Mouse (Mus musculus): Measurements from ENCODE around the gene Sptssb. TPM values are rescaled to one million over a fixed set of nuclear protein-coding genes. Genes with fewer than 3 reads are reported as not detected.

Sptssb gene
- polyA plus RNA-seq, 1 experiment, result 1.1 TPM

GRCm38 (mm10) chr3:69829532-69829931 lies 30.2 kb downstream of the Sptssb start:
- WGBS, result 82% methylated on average over 8 of the region's 8 CpGs
- Histone ChIP-seq H3K27me3 (ENCODE audit: control insufficient read depth, insufficient read depth, low read length) (no peaks in the 10 kb centered on the region), H3K4me1 (ENCODE audit: control insufficient read depth, insufficient read depth, insufficient read length, low read length) (no peaks in the 10 kb centered on the region), H3K36me3 (ENCODE audit: control insufficient read depth, insufficient read depth, low read length) (no peaks in the 10 kb centered on the region), H3K27ac (ENCODE audit: insufficient read depth, low read depth, low read length) (no peak overlapping the region), H3K4me3 (ENCODE audit: low read depth, low read length) (no peak overlapping the region)
- TF ChIP-seq POLR2A (IDR thresholded peaks at IDR 0.05; ENCODE audit: low read depth, low read length) (no peak), CTCF (IDR thresholded peaks at IDR 0.05; ENCODE audit: extremely low read depth, insufficient read length, insufficient replicate concordance, low read depth, low read length) (no peak)

- Histone ChIP-seq H3K4me3 (ENCODE audit: low read depth, low read length) (no peak overlapping the region), H3K27ac (ENCODE audit: insufficient read depth, low read depth, low read length) (no peak overlapping the region), H3K27me3 (ENCODE audit: control insufficient read depth, insufficient read depth, low read length) (no peaks in the 10 kb centered on the region), H3K36me3 (ENCODE audit: control insufficient read depth, insufficient read depth, low read length) (no peaks in the 10 kb centered on the region), H3K4me1 (ENCODE audit: control insufficient read depth, insufficient read depth, insufficient read length, low read length) (no peaks in the 10 kb centered on the region)
- no peak for TF ChIP-seq CTCF (IDR thresholded peaks at IDR 0.05; ENCODE audit: extremely low read depth, insufficient read length, insufficient replicate concordance, low read depth, low read length)
- TF ChIP-seq POLR2A (IDR thresholded peaks at IDR 0.05; ENCODE audit: low read depth, low read length), result no peak
- 90% methylated on average over 1 of the region's 1 CpGs for WGBS
These were observed 35.2 kb downstream of the Sptssb start for GRCm38 (mm10) chr3:69824536-69824935.

- Histone ChIP-seq H3K27me3 (ENCODE audit: control insufficient read depth, insufficient read depth, low read length) (no peaks in the 10 kb centered on the region), H3K4me3 (ENCODE audit: low read depth, low read length) (no peak overlapping the region), H3K4me1 (ENCODE audit: control insufficient read depth, insufficient read depth, insufficient read length, low read length) (no peaks in the 10 kb centered on the region), H3K36me3 (ENCODE audit: control insufficient read depth, insufficient read depth, low read length) (no peaks in the 10 kb centered on the region), H3K27ac (ENCODE audit: insufficient read depth, low read depth, low read length) (no peak overlapping the region)
- no peak for TF ChIP-seq POLR2A (IDR thresholded peaks at IDR 0.05; ENCODE audit: low read depth, low read length)
- no peak for TF ChIP-seq CTCF (IDR thresholded peaks at IDR 0.05; ENCODE audit: extremely low read depth, insufficient read length, insufficient replicate concordance, low read depth, low read length)
- WGBS, result 87% methylated on average over 7 of the region's 7 CpGs
These were observed 39.1 kb downstream of the Sptssb start for GRCm38 (mm10) chr3:69820614-69821013.

GRCm38 (mm10) chr3:69819851-69820200 lies 39.9 kb downstream of the Sptssb start:
- Histone ChIP-seq H3K27me3 (ENCODE audit: control insufficient read depth, insufficient read depth, low read length) (no peaks in the 10 kb centered on the region), H3K27ac (ENCODE audit: insufficient read depth, low read depth, low read length) (no peak overlapping the region), H3K36me3 (ENCODE audit: control insufficient read depth, insufficient read depth, low read length) (no peaks in the 10 kb centered on the region), H3K4me3 (ENCODE audit: low read depth, low read length) (no peak overlapping the region), H3K4me1 (ENCODE audit: control insufficient read depth, insufficient read depth, insufficient read length, low read length) (no peaks in the 10 kb centered on the region)
- TF ChIP-seq CTCF (IDR thresholded peaks at IDR 0.05; ENCODE audit: extremely low read depth, insufficient read length, insufficient replicate concordance, low read depth, low read length) (no peak), POLR2A (IDR thresholded peaks at IDR 0.05; ENCODE audit: low read depth, low read length) (no peak)
- 50% methylated on average over 3 of the region's 3 CpGs for WGBS

GRCm38 (mm10) chr3:69819146-69819850 lies 40.4 kb downstream of the Sptssb start:
- TF ChIP-seq CTCF (IDR thresholded peaks at IDR 0.05; ENCODE audit: extremely low read depth, insufficient read length, insufficient replicate concordance, low read depth, low read length) (no peak), POLR2A (IDR thresholded peaks at IDR 0.05; ENCODE audit: low read depth, low read length) (no peak)
- 87% methylated on average over 7 of the region's 7 CpGs for WGBS
- no peaks in the 10 kb centered on the region for H3K27me3 ChIP-seq (ENCODE audit: control insufficient read depth, insufficient read depth, low read length)
- H3K4me3 ChIP-seq (ENCODE audit: low read depth, low read length), result no peak overlapping the region
- no peak overlapping the region for H3K27ac ChIP-seq (ENCODE audit: insufficient read depth, low read depth, low read length)
- no peaks in the 10 kb centered on the region for H3K4me1 ChIP-seq (ENCODE audit: control insufficient read depth, insufficient read depth, insufficient read length, low read length)
- no peaks in the 10 kb centered on the region for H3K36me3 ChIP-seq (ENCODE audit: control insufficient read depth, insufficient read depth, low read length)

GRCm38 (mm10) chr3:69818466-69818865 lies 41.3 kb downstream of the Sptssb start:
- no peaks in the 10 kb centered on the region for H3K36me3 ChIP-seq (ENCODE audit: control insufficient read depth, insufficient read depth, low read length)
- H3K4me1 ChIP-seq (ENCODE audit: control insufficient read depth, insufficient read depth, insufficient read length, low read length), result no peaks in the 10 kb centered on the region
- no peak overlapping the region for H3K27ac ChIP-seq (ENCODE audit: insufficient read depth, low read depth, low read length)
- H3K27me3 ChIP-seq (ENCODE audit: control insufficient read depth, insufficient read depth, low read length), result no peaks in the 10 kb centered on the region
- no peak overlapping the region for H3K4me3 ChIP-seq (ENCODE audit: low read depth, low read length)
- no peak for TF ChIP-seq CTCF (IDR thresholded peaks at IDR 0.05; ENCODE audit: extremely low read depth, insufficient read length, insufficient replicate concordance, low read depth, low read length)
- no peak for TF ChIP-seq POLR2A (IDR thresholded peaks at IDR 0.05; ENCODE audit: low read depth, low read length)
- WGBS, result 27% methylated on average over 5 of the region's 5 CpGs

- 72% methylated on average over 2 of the region's 2 CpGs for WGBS
- no peak overlapping the region for H3K27ac ChIP-seq (ENCODE audit: insufficient read depth, low read depth, low read length)
- no peak for TF ChIP-seq POLR2A (IDR thresholded peaks at IDR 0.05; ENCODE audit: low read depth, low read length)
- TF ChIP-seq CTCF (IDR thresholded peaks at IDR 0.05; ENCODE audit: extremely low read depth, insufficient read length, insufficient replicate concordance, low read depth, low read length), result no peak
- no peaks in the 10 kb centered on the region for H3K4me1 ChIP-seq (ENCODE audit: control insufficient read depth, insufficient read depth, insufficient read length, low read length)
- no peaks in the 10 kb centered on the region for H3K36me3 ChIP-seq (ENCODE audit: control insufficient read depth, insufficient read depth, low read length)
- no peaks in the 10 kb centered on the region for H3K27me3 ChIP-seq (ENCODE audit: control insufficient read depth, insufficient read depth, low read length)
- no peak overlapping the region for H3K4me3 ChIP-seq (ENCODE audit: low read depth, low read length)
These were observed 43.2 kb downstream of the Sptssb start for GRCm38 (mm10) chr3:69816547-69816946.
